Mouse (Mus musculus): ENCODE measurements around the gene Map2k6. TPM values are rescaled to one million over a fixed set of nuclear protein-coding genes. Genes with fewer than 3 reads are reported as not detected.
"Not testable (repeated sequence)": the region's sequence is repeated elsewhere in the genome, so short reads cannot be mapped to it uniquely, and the experiment has no call there.

Gene Map2k6
- polyA plus RNA-seq (2015; fragmentation: Nextera tagmentation; extraction: Ambion mirVana) = 22.1 and 23.4 TPM in 2 replicates

DNA sequence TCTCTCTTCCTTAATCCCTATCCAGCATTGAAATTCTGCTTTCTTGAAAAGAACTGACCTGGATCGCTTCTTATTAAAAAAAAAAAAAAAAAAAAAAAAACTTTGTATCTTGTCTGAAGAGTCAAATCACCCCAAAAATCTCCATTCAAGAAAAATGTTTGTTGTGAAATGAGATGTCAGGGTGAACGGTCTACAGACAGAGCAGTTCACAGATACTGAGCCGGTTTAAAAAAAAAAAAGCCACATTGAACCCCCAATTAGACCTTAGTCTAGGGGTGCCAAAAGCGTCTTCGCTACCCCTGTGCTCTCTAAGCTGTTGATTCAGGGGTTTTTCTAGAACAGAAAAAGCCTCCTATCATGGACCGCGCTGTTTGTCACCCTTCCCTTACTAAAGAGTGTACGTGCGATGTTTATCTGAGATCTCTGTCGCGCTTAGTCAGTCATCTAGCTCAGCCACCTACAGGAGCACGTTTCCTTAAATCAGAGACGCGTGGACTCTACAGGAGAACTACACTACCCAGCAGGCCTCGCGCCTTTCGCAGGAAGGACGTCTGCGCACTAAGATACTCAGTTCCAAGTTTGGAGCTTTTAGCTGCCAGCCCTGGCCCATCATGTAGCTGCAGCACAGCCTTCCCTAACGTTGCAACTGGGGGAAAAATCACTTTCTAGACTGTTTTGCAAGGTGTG, at the start of gene Map2k6:
Gene Map2k6, plus strand, starts transcription at position 570 of the 687 bp plus-strand sequence.
- Histone ChIP-seq H3K4me2 (ENCODE audit: low read length) (peak within 1 kb of the TSS; percentile 83), H3K36me3 (ENCODE audit: control insufficient read depth, insufficient read depth, low read length) (no peaks in the 10 kb centered on the region), H3K9ac (ENCODE audit: low read depth, low read length) (peak within 1 kb of the TSS; percentile 40), H3K9me3 (replicated peaks; ENCODE audit: control insufficient read depth, low read length, poor library complexity, severe bottlenecking) (no peaks in the 10 kb centered on the region), H3K4me3 (ENCODE audit: low read depth, low read length) (peak within 1 kb of the TSS; percentile 72), H3K27ac (ENCODE audit: low read length) (peak within 1 kb of the TSS; percentile 63; the same call in 1 of the 2 replicates), H3K27me3 (ENCODE audit: control insufficient read depth, insufficient read depth, low read depth, low read length) (no peaks in the 10 kb centered on the region), H3K4me1 (ENCODE audit: control insufficient read depth, insufficient read depth, low read length) (peaks cover 34% of the 10 kb centered on the region)
- WGBS = 7% methylated on average over 20 of the region's 20 CpGs
- ATAC-seq = peak; percentile 95

DNA sequence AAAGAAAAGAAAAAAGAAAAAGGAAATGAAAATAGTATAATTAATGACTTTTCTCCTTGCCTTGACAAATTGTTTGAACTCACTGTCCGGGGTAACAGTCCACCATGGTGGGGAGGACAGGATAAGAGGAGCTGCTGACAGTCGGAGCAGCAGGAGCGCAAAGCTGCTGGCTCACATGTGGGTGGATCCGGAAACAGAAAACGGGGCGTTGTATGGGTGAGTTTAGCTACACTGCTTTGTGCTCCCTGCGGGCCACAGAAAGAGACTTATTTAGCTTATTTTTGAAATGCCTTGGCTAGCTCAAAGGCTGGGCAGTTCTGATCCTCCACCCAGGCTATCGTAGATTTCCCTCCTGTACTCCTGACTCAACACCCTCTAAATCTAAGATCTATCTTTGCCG, 44.7 kb upstream of the Map2k6 start:
- Histone ChIP-seq H3K4me2 (ENCODE audit: low read length) (no peak overlapping the region), H3K27ac (ENCODE audit: low read length) (no peak overlapping the region), H3K36me3 (ENCODE audit: control insufficient read depth, insufficient read depth, low read length) (no peaks in the 10 kb centered on the region), H3K4me1 (ENCODE audit: control insufficient read depth, insufficient read depth, low read length) (no peaks in the 10 kb centered on the region), H3K9ac (ENCODE audit: low read depth, low read length) (no peak overlapping the region), H3K4me3 (ENCODE audit: low read depth, low read length) (no peak overlapping the region), H3K27me3 (ENCODE audit: control insufficient read depth, insufficient read depth, low read depth, low read length) (no peaks in the 10 kb centered on the region), H3K9me3 (replicated peaks; ENCODE audit: control insufficient read depth, low read length, poor library complexity, severe bottlenecking) (no peaks in the 10 kb centered on the region)
- no peak for ATAC-seq
- WGBS = 90% methylated on average over 9 of the region's 9 CpGs

DNA sequence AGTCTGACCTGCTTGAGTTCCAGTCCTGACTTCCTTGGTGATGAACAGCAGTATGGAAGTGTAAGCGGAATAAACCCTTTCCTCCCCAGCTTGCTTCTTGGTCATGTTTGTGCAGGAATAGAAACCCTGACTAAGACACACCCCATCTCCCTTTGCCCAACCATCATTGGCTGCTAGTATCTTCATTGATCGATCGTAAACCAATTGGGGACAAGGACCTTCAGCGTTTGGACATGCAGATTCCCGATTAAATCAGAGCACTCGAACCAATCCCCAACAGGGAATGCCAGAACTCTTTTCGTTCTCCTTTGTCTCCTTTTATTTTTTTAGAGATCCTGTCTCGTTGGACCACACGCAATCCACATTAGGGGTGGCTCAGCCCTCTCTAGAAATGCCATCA, 43.8 kb upstream of the Map2k6 start:
- H3K36me3 ChIP-seq (ENCODE audit: control insufficient read depth, insufficient read depth, low read length); H3K9ac ChIP-seq (ENCODE audit: low read depth, low read length); H3K4me2 ChIP-seq (ENCODE audit: low read length); H3K4me1 ChIP-seq (ENCODE audit: control insufficient read depth, insufficient read depth, low read length); H3K4me3 ChIP-seq (ENCODE audit: low read depth, low read length); ATAC-seq; H3K27me3 ChIP-seq (ENCODE audit: control insufficient read depth, insufficient read depth, low read depth, low read length); H3K27ac ChIP-seq (ENCODE audit: low read length); H3K9me3 ChIP-seq (replicated peaks; ENCODE audit: control insufficient read depth, low read length, poor library complexity, severe bottlenecking): not testable (repeated sequence)
- WGBS = 81% methylated on average over 9 of the region's 9 CpGs

DNA sequence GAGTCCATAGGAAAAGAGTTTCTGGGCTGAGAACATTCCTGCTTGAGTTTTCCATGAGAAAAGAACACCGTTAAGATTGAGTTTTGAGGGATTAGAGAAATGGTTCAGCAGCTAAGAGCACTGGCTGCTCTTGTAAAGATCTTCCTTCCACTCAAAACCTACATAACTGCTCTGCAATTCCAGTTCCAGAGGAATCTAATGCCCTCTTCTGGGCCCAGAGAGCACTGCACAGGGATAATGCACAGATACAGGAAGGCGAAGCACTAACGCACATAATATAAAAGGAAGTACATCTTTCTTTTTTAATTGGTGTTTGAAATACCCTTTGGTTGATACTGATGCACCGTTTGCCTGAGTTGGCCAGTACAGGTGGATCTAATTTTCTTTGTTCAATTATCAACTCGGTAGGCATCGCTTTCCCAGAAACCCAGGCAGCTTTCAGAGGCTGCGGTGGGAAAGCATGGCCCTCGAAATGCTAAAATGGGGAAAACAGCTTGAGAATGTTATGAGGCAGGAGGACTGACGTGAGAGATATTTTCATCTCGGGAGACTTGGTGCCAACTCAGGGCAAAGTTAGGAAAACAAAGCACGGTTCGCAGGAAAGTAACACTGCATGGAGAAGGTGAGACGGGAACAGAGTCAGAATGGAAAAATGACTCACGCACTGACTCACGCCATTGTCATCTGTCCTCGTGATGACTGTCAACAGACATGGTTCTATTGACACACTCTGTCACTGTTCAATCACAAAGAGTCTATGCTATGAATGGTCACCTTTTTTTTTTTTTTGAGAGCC, 41.0 kb upstream of the Map2k6 start:
- ATAC-seq = no peak

DNA sequence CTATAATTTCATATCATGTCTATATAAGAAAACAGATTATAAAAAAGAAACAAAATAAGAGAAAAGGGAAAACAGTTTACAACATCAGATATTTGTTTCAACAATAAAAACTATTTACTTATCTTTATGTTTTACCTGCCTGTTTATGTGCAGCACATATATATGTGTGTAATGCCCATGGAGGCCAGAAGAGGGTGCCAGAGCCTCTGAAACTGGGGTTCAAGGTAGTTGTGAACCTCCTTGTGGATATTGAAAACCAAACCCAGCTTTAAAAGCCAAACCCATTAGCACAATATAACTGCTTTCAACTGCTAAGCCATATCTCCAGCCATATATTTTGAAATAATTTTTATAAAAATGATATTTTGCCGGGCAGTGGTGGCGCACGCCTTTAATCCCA, 33.9 kb upstream of the Map2k6 start:
- no peaks in the 10 kb centered on the region for H3K36me3 ChIP-seq (ENCODE audit: control insufficient read depth, insufficient read depth, low read length)
- 72% methylated on average over 3 of the region's 3 CpGs for WGBS
- no peaks in the 10 kb centered on the region for H3K4me1 ChIP-seq (ENCODE audit: control insufficient read depth, insufficient read depth, low read length)
- H3K27me3 ChIP-seq (ENCODE audit: control insufficient read depth, insufficient read depth, low read depth, low read length) = no peaks in the 10 kb centered on the region
- H3K27ac ChIP-seq (ENCODE audit: low read length) = no peak overlapping the region
- H3K9ac ChIP-seq (ENCODE audit: low read depth, low read length) = no peak overlapping the region
- no peak overlapping the region for H3K4me2 ChIP-seq (ENCODE audit: low read length)
- no peak for ATAC-seq
- no peak overlapping the region for H3K4me3 ChIP-seq (ENCODE audit: low read depth, low read length)
- no peaks in the 10 kb centered on the region for H3K9me3 ChIP-seq (replicated peaks; ENCODE audit: control insufficient read depth, low read length, poor library complexity, severe bottlenecking)

More for the DNA sequence above, 41.0 kb upstream of the Map2k6 start:
- Histone ChIP-seq H3K9ac (ENCODE audit: low read depth, low read length) (no peak overlapping the region), H3K9me3 (replicated peaks; ENCODE audit: control insufficient read depth, low read length, poor library complexity, severe bottlenecking) (no peaks in the 10 kb centered on the region), H3K4me3 (ENCODE audit: low read depth, low read length) (no peak overlapping the region), H3K4me1 (ENCODE audit: control insufficient read depth, insufficient read depth, low read length) (no peaks in the 10 kb centered on the region), H3K36me3 (ENCODE audit: control insufficient read depth, insufficient read depth, low read length) (no peaks in the 10 kb centered on the region), H3K4me2 (ENCODE audit: low read length) (no peak overlapping the region), H3K27me3 (ENCODE audit: control insufficient read depth, insufficient read depth, low read depth, low read length) (no peaks in the 10 kb centered on the region), H3K27ac (ENCODE audit: low read length) (no peak overlapping the region)
- WGBS = 77% methylated on average over 16 of the region's 16 CpGs

DNA sequence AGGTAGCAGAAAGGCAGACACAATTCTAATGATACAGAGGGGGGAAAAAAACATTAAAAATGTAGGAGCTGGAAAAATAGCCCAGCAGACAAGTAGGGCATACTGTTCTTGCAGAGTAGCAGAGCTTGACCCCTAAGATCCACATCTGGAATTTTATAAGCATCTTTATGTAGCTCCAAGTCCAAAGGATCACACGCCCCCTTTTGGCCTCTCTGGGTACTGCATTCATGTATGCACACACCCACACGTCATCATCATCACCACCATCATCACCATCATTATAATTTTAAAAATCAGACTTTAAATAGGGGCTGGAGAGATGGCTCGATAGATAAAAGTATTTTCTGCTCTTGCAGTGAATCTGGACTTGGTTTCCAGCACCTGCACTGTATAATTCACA, 32.0 kb upstream of the Map2k6 start:
- H3K4me3 ChIP-seq (ENCODE audit: low read depth, low read length) = no peak overlapping the region
- 83% methylated on average over 3 of the region's 3 CpGs for WGBS
- no peaks in the 10 kb centered on the region for H3K36me3 ChIP-seq (ENCODE audit: control insufficient read depth, insufficient read depth, low read length)
- no peak for ATAC-seq
- H3K4me1 ChIP-seq (ENCODE audit: control insufficient read depth, insufficient read depth, low read length) = no peaks in the 10 kb centered on the region
- H3K27me3 ChIP-seq (ENCODE audit: control insufficient read depth, insufficient read depth, low read depth, low read length) = no peaks in the 10 kb centered on the region
- H3K9ac ChIP-seq (ENCODE audit: low read depth, low read length) = no peak overlapping the region
- no peak overlapping the region for H3K4me2 ChIP-seq (ENCODE audit: low read length)
- H3K27ac ChIP-seq (ENCODE audit: low read length) = no peak overlapping the region
- no peaks in the 10 kb centered on the region for H3K9me3 ChIP-seq (replicated peaks; ENCODE audit: control insufficient read depth, low read length, poor library complexity, severe bottlenecking)

DNA sequence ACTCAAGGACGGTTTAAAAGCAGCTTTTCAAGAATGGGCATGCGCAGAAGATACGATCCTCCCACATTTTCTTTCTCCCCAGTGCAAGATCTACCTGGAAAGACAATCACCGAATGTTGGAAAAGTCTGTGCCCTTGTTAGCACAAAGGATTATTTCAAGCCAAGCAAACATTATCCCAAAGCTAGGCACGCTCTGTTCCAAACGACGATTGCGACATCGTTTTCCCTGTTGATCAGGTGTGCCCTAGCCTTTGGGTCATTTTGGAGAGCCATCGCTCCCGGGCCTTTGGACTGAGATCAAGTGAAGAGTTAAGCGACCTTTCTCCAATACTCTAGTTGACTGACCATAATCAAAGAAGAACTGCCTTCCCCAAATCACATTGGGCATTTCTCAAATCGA, 31.3 kb upstream of the Map2k6 start:
- H3K4me1 ChIP-seq (ENCODE audit: control insufficient read depth, insufficient read depth, low read length) = no peaks in the 10 kb centered on the region
- WGBS = 96% methylated on average over 13 of the region's 13 CpGs
- no peak overlapping the region for H3K4me2 ChIP-seq (ENCODE audit: low read length)
- H3K27ac ChIP-seq (ENCODE audit: low read length) = no peak overlapping the region
- no peaks in the 10 kb centered on the region for H3K9me3 ChIP-seq (replicated peaks; ENCODE audit: control insufficient read depth, low read length, poor library complexity, severe bottlenecking)
- ATAC-seq = no peak
- H3K4me3 ChIP-seq (ENCODE audit: low read depth, low read length) = no peak overlapping the region
- H3K27me3 ChIP-seq (ENCODE audit: control insufficient read depth, insufficient read depth, low read depth, low read length) = no peaks in the 10 kb centered on the region
- no peak overlapping the region for H3K9ac ChIP-seq (ENCODE audit: low read depth, low read length)
- H3K36me3 ChIP-seq (ENCODE audit: control insufficient read depth, insufficient read depth, low read length) = no peaks in the 10 kb centered on the region

DNA sequence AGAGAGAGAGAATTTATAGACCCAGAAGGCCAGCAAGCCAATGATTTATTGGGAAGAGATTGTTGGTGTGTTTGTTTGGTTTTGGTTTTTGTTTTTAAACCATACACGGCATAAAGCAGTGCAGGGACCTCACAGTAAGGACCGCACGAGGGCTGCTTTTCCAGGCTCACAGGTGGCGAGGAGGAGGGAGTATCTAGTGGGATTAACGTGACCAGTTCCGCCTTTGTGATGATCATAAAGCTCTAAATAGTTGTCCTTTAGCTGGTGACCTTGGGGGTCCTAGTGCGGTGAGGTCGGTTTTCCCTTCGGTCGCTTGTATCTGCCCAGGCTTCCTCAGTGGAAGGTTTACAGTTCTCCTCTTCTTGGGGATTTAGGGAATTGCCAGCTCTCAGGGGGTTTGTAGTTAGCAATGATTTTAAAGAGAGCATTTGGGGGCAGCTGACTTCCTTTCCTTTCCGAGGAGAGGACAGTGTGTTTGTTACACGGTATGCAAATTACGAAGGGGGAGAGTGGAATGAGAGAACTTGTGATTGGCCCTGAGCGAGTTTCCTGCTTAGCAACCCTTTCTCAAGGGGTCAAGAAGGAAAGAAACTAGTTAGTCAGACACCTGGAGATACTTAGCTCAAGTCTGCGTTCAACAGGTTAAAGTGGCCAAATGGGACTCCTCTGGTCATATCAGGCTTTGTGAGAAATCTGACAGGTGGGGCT, 29.5 kb upstream of the Map2k6 start:
- Histone ChIP-seq H3K4me2 (ENCODE audit: low read length) (no peak overlapping the region), H3K27me3 (ENCODE audit: control insufficient read depth, insufficient read depth, low read depth, low read length) (no peaks in the 10 kb centered on the region), H3K9me3 (replicated peaks; ENCODE audit: control insufficient read depth, low read length, poor library complexity, severe bottlenecking) (no peaks in the 10 kb centered on the region), H3K4me1 (ENCODE audit: control insufficient read depth, insufficient read depth, low read length) (no peaks in the 10 kb centered on the region), H3K27ac (ENCODE audit: low read length) (no peak overlapping the region), H3K9ac (ENCODE audit: low read depth, low read length) (no peak overlapping the region), H3K36me3 (ENCODE audit: control insufficient read depth, insufficient read depth, low read length) (no peaks in the 10 kb centered on the region), H3K4me3 (ENCODE audit: low read depth, low read length) (no peak overlapping the region)
- ATAC-seq = no peak
- 20% methylated on average over 15 of the region's 15 CpGs for WGBS

DNA sequence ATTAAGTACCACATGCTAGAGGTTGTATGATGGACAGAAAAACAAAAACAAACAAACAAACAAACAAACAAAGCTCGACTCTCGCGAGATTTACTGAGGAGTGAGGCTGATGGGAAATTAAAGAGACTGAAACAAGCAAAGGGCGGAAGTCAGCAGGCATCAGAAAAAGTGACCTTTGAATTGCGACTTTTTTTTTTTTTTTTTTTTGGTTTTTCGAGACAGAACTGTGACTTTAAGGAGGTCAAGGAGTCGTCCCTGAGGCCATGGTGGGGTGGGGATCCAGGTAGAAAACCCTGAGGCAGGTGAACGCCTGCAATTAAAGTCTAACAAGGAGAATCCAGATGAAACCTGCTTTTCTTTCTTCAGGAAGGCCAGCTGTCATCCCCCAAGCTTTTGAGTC, 27.1 kb upstream of the Map2k6 start:
- ATAC-seq = no peak
- no peaks in the 10 kb centered on the region for H3K36me3 ChIP-seq (ENCODE audit: control insufficient read depth, insufficient read depth, low read length)
- no peak overlapping the region for H3K4me3 ChIP-seq (ENCODE audit: low read depth, low read length)
- 80% methylated on average over 8 of the region's 8 CpGs for WGBS
- no peaks in the 10 kb centered on the region for H3K27me3 ChIP-seq (ENCODE audit: control insufficient read depth, insufficient read depth, low read depth, low read length)
- H3K4me1 ChIP-seq (ENCODE audit: control insufficient read depth, insufficient read depth, low read length) = no peaks in the 10 kb centered on the region
- no peak overlapping the region for H3K9ac ChIP-seq (ENCODE audit: low read depth, low read length)
- no peaks in the 10 kb centered on the region for H3K9me3 ChIP-seq (replicated peaks; ENCODE audit: control insufficient read depth, low read length, poor library complexity, severe bottlenecking)
- no peak overlapping the region for H3K27ac ChIP-seq (ENCODE audit: low read length)
- H3K4me2 ChIP-seq (ENCODE audit: low read length) = no peak overlapping the region

Measured in midbrain, embryonic 16.5 days (tissue).